Mouse (Mus musculus): Measurements from ENCODE around the gene Crybb1. TPM values are rescaled to one million over a fixed set of nuclear protein-coding genes. Genes with fewer than 3 reads are reported as not detected.

The Crybb1 gene
- polyA plus RNA-seq, 1 experiment = not detected

DNA sequence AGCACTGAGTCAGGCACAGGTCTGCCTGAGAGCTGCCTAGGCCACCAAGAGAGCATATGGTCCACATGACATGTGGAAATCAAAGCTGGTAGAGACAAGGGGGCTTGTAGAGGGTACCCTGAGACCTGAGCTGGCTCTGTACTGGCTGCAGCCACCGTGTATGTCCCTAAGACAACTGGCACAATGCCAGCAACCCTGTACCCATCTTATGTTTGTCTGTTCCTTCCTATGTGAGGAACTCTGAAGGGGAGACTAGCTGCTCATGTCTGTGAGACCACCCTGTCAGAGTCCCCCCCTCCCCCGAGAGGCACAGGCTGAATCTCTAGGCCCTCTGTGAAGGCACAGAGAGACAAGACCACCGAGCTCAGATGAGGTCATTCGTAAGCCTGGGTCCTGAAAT is 36.9 kb upstream of the Crybb1 start:
- H3K9ac ChIP-seq (ENCODE audit: low read depth, poor library complexity, severe bottlenecking) = no peak overlapping the region
- no peaks in the 10 kb centered on the region for H3K9me3 ChIP-seq (replicated peaks; ENCODE audit: control insufficient read depth, insufficient read depth, low read length, poor library complexity, severe bottlenecking)
- no peak overlapping the region for H3K27ac ChIP-seq (ENCODE audit: insufficient read depth, low read length)
- no peaks in the 10 kb centered on the region for H3K27me3 ChIP-seq (ENCODE audit: control insufficient read depth, insufficient read depth, low read length, poor library complexity, severe bottlenecking)
- no peak for TF ChIP-seq POLR2A (IDR thresholded peaks at IDR 0.05; ENCODE audit: insufficient read depth, low read length)
- no peak for TF ChIP-seq EP300 (IDR thresholded peaks at IDR 0.05; ENCODE audit: insufficient read depth, low read depth, low read length)
- TF ChIP-seq CTCF (IDR thresholded peaks at IDR 0.05; ENCODE audit: low read depth, low read length) = no peak
- no peaks in the 10 kb centered on the region for H3K36me3 ChIP-seq (ENCODE audit: control insufficient read depth, insufficient read depth, low read length, poor library complexity, severe bottlenecking)
- H3K4me3 ChIP-seq (ENCODE audit: low read depth, low read length) = no peak overlapping the region
- peaks cover 2% of the 10 kb centered on the region for H3K4me1 ChIP-seq (ENCODE audit: control insufficient read depth, insufficient read depth, low read length)

DNA sequence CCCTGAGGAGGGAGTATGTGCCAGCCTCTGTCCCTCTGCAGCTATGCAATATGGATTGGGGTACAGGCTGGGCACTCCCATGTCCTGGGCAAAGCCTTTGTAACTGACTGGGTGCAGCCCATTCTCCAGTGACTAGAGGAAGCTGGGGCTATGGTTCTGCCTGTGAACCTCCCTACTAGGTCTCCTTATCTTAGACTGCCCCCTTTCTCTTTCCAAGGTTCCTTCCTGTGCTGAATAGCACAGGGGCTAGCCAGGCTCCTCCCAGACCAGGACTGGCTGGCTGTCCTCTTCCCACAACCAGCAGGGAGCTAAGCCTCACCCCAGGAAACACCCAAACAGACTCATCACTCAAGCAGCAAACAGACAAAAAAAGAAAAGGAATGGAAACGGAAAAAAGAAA is 36.2 kb upstream of the Crybb1 start:
- Histone ChIP-seq H3K4me1 (ENCODE audit: control insufficient read depth, insufficient read depth, low read length) (peaks cover 2% of the 10 kb centered on the region), H3K27ac (ENCODE audit: insufficient read depth, low read length) (no peak overlapping the region), H3K9me3 (replicated peaks; ENCODE audit: control insufficient read depth, insufficient read depth, low read length, poor library complexity, severe bottlenecking) (no peaks in the 10 kb centered on the region), H3K9ac (ENCODE audit: low read depth, poor library complexity, severe bottlenecking) (no peak overlapping the region), H3K27me3 (ENCODE audit: control insufficient read depth, insufficient read depth, low read length, poor library complexity, severe bottlenecking) (no peaks in the 10 kb centered on the region), H3K4me3 (ENCODE audit: low read depth, low read length) (no peak overlapping the region), H3K36me3 (ENCODE audit: control insufficient read depth, insufficient read depth, low read length, poor library complexity, severe bottlenecking) (no peaks in the 10 kb centered on the region)
- no peak for TF ChIP-seq EP300 (IDR thresholded peaks at IDR 0.05; ENCODE audit: insufficient read depth, low read depth, low read length)
- TF ChIP-seq POLR2A (IDR thresholded peaks at IDR 0.05; ENCODE audit: insufficient read depth, low read length) = no peak
- no peak for TF ChIP-seq CTCF (IDR thresholded peaks at IDR 0.05; ENCODE audit: low read depth, low read length)

DNA sequence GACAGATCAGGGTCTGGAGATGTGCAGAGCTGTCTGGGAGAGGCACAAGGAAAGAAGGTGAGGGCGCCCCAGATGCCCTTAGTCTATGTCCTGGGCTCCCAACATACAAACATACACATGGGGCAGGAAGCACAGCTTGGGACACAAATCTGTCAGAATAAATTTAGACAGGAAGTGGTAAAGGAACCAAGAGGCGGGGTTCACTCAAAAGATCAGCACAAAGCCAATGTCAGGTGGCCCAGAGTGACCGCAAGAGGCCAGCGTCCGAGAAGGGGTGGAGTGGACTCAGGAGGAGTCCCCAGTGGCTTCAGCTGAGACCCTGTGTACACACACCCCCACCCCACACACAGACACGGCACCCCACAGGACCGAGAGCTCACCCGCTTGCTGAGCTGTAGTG is 35.4 kb upstream of the Crybb1 start:
- no peak overlapping the region for H3K9ac ChIP-seq (ENCODE audit: low read depth, poor library complexity, severe bottlenecking)
- H3K36me3 ChIP-seq (ENCODE audit: control insufficient read depth, insufficient read depth, low read length, poor library complexity, severe bottlenecking) = no peaks in the 10 kb centered on the region
- no peak for TF ChIP-seq POLR2A (IDR thresholded peaks at IDR 0.05; ENCODE audit: insufficient read depth, low read length)
- TF ChIP-seq CTCF (IDR thresholded peaks at IDR 0.05; ENCODE audit: low read depth, low read length) = no peak
- TF ChIP-seq EP300 (IDR thresholded peaks at IDR 0.05; ENCODE audit: insufficient read depth, low read depth, low read length) = no peak
- H3K4me3 ChIP-seq (ENCODE audit: low read depth, low read length) = no peak overlapping the region
- peaks cover 2% of the 10 kb centered on the region for H3K4me1 ChIP-seq (ENCODE audit: control insufficient read depth, insufficient read depth, low read length)
- no peaks in the 10 kb centered on the region for H3K9me3 ChIP-seq (replicated peaks; ENCODE audit: control insufficient read depth, insufficient read depth, low read length, poor library complexity, severe bottlenecking)
- no peaks in the 10 kb centered on the region for H3K27me3 ChIP-seq (ENCODE audit: control insufficient read depth, insufficient read depth, low read length, poor library complexity, severe bottlenecking)
- H3K27ac ChIP-seq (ENCODE audit: insufficient read depth, low read length) = no peak overlapping the region

DNA sequence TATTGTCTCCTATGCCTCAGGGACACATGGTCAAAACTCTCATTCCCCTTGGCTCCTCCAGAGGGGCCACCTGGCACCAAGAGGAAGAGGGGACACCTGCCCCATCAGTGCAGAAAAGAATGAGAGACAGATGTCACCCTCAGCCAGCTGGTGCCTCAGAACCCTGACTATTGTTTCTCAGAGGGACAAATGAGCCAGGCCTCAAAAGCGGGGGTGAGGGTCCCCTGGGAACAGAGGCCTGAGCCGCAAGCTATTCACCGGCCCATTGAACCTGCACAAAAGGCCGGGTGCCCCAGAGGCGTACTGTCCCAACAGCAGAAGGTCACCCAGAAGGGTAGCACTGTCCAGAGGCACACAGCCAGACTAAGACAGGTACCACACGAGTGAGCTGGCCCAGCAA is 30.0 kb upstream of the Crybb1 start:
- no peak overlapping the region for H3K4me3 ChIP-seq (ENCODE audit: low read depth, low read length)
- no peak for TF ChIP-seq CTCF (IDR thresholded peaks at IDR 0.05; ENCODE audit: low read depth, low read length)
- no peak for TF ChIP-seq POLR2A (IDR thresholded peaks at IDR 0.05; ENCODE audit: insufficient read depth, low read length)
- TF ChIP-seq EP300 (IDR thresholded peaks at IDR 0.05; ENCODE audit: insufficient read depth, low read depth, low read length) = no peak
- peaks cover 11% of the 10 kb centered on the region; the same call in 1 of the 2 replicates for H3K27me3 ChIP-seq (ENCODE audit: control insufficient read depth, insufficient read depth, low read length, poor library complexity, severe bottlenecking)
- no peak overlapping the region for H3K9ac ChIP-seq (ENCODE audit: low read depth, poor library complexity, severe bottlenecking)
- no peaks in the 10 kb centered on the region for H3K9me3 ChIP-seq (replicated peaks; ENCODE audit: control insufficient read depth, insufficient read depth, low read length, poor library complexity, severe bottlenecking)
- H3K27ac ChIP-seq (ENCODE audit: insufficient read depth, low read length) = no peak overlapping the region
- no peaks in the 10 kb centered on the region for H3K4me1 ChIP-seq (ENCODE audit: control insufficient read depth, insufficient read depth, low read length)
- no peaks in the 10 kb centered on the region for H3K36me3 ChIP-seq (ENCODE audit: control insufficient read depth, insufficient read depth, low read length, poor library complexity, severe bottlenecking)

DNA sequence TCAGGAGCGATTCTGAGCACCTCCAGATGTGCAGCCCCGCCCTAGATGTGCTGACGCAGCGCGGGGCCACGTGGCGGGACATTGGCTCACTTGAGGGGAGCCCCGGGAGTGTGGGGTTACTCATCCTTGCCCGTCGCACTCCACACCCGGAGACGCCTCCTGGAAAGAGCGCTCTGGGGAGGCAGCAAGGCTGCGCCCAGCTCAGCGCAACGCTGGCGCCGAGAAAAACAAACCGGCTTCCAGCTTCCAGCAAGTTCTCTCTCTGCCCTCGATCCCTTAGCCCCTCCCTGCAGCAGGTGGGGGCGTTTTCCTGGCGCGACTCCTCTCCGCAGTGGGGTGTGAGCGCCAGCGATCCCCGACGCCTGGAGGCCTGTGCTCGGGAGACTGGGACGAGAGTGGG is 28.3 kb upstream of the Crybb1 start:
- H3K27ac ChIP-seq (ENCODE audit: insufficient read depth, low read length) = no peak overlapping the region

DNA sequence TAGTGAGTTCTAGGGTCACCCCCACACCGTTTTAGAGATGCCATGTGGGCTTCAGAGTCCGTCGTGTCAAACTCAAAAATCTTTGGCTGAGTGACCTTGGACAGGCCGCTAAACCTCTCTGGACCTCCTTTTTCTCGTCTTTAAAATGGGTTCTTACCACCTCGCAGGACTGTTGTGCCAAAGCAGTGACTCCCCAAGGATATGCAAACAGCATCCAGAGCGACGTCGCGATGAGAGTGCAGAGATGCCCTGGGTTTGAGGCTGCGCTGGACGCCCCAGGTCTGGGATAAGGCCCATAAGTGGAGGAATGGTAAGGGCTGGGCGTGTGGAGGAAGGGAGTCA is 27.7 kb upstream of the Crybb1 start:
- Histone ChIP-seq H3K27me3 (ENCODE audit: control insufficient read depth, insufficient read depth, low read length, poor library complexity, severe bottlenecking) (peaks cover 11% of the 10 kb centered on the region; the same call in 1 of the 2 replicates), H3K4me1 (ENCODE audit: control insufficient read depth, insufficient read depth, low read length) (no peaks in the 10 kb centered on the region)

More for the DNA sequence above, 28.3 kb upstream of the Crybb1 start:
- H3K4me1 ChIP-seq (ENCODE audit: control insufficient read depth, insufficient read depth, low read length) = no peaks in the 10 kb centered on the region
- no peak for TF ChIP-seq EP300 (IDR thresholded peaks at IDR 0.05; ENCODE audit: insufficient read depth, low read depth, low read length)
- TF ChIP-seq CTCF (IDR thresholded peaks at IDR 0.05; ENCODE audit: low read depth, low read length) = no peak
- TF ChIP-seq POLR2A (IDR thresholded peaks at IDR 0.05; ENCODE audit: insufficient read depth, low read length) = no peak
- H3K9ac ChIP-seq (ENCODE audit: low read depth, poor library complexity, severe bottlenecking) = no peak overlapping the region; the same call in 1 of the 2 replicates
- H3K4me3 ChIP-seq (ENCODE audit: low read depth, low read length) = peak overlapping the region; percentile 24; the same call in 1 of the 2 replicates
- no peaks in the 10 kb centered on the region for H3K9me3 ChIP-seq (replicated peaks; ENCODE audit: control insufficient read depth, insufficient read depth, low read length, poor library complexity, severe bottlenecking)
- no peaks in the 10 kb centered on the region for H3K36me3 ChIP-seq (ENCODE audit: control insufficient read depth, insufficient read depth, low read length, poor library complexity, severe bottlenecking)
- H3K27me3 ChIP-seq (ENCODE audit: control insufficient read depth, insufficient read depth, low read length, poor library complexity, severe bottlenecking) = peaks cover 11% of the 10 kb centered on the region; the same call in 1 of the 2 replicates

More for the DNA sequence above, 27.7 kb upstream of the Crybb1 start:
- Histone ChIP-seq H3K36me3 (ENCODE audit: control insufficient read depth, insufficient read depth, low read length, poor library complexity, severe bottlenecking) (no peaks in the 10 kb centered on the region), H3K4me3 (ENCODE audit: low read depth, low read length) (peak overlapping the region; percentile 56; the same call in 1 of the 2 replicates), H3K9ac (ENCODE audit: low read depth, poor library complexity, severe bottlenecking) (no peak overlapping the region), H3K27ac (ENCODE audit: insufficient read depth, low read length) (no peak overlapping the region), H3K9me3 (replicated peaks; ENCODE audit: control insufficient read depth, insufficient read depth, low read length, poor library complexity, severe bottlenecking) (no peaks in the 10 kb centered on the region)
- no peak for TF ChIP-seq POLR2A (IDR thresholded peaks at IDR 0.05; ENCODE audit: insufficient read depth, low read length)
- no peak for TF ChIP-seq CTCF (IDR thresholded peaks at IDR 0.05; ENCODE audit: low read depth, low read length)
- TF ChIP-seq EP300 (IDR thresholded peaks at IDR 0.05; ENCODE audit: insufficient read depth, low read depth, low read length) = no peak
